Mouse (Mus musculus) adrenal gland, adult 18-20 months (tissue): Measurements from ENCODE around the gene Cdk17. TPM values are rescaled to one million over a fixed set of nuclear protein-coding genes. Genes with fewer than 3 reads are reported as not detected.

ENCODE experiments used
- microRNA-seq, 2 experiments: library from miRNA; unstranded; fragments of <30 nt; microRNA quantifications; one replicate each; pipeline ENCODE4 v1.2.0; 2021; ENCODE audit warnings: borderline number of aligned reads in 2 of 2
- total RNA-seq, 2 experiments: library from RNA; stranded (reverse); gene quantifications; 1 replicate in 1 of 2; 2 replicates in 1 of 2; pipeline ENCODE4 v1.2.3; 2021

The Cdk17 gene
- total RNA-seq, 2 experiments from 2014 or later: 24.6 to 29.4 TPM

Small RNA genes within 50 kb of the gene (microRNA-seq; reads per million reads assigned to microRNA genes)
- gene Mir1931: 0 reads per million in 2 experiments

Other genes starting within 250 kb of the Cdk17 start
- 1 to 10 TPM; 6.2 to 8.4 TPM for gene Cfap54, start 79.3 kb upstream of the Cdk17 start, total RNA-seq
- 10 to 100 TPM; 25.7 to 30.1 TPM for gene Elk3, start 150.3 kb downstream of the Cdk17 start, total RNA-seq